Mouse (Mus musculus): ENCODE results near the gene Ufc1. TPM values are rescaled to one million over a fixed set of nuclear protein-coding genes. Genes with fewer than 3 reads are reported as not detected.
A peak's percentile ranks its signal among the peaks of the same experiment; 100 is the strongest.

The Ufc1 gene
- total RNA-seq, 1 experiment from 2014 or later, result 81.9 TPM

GRCm38 (mm10) chr1:171271622-171272021, 23.2 kb downstream of the Ufc1 start:
- ATAC-seq (replicated peaks; ENCODE audit: low read depth, poor library complexity, severe bottlenecking), result no peak

GRCm38 (mm10) chr1:171271196-171271595, 23.6 kb downstream of the Ufc1 start:
- no peak for ATAC-seq (replicated peaks; ENCODE audit: low read depth, poor library complexity, severe bottlenecking)

GRCm38 (mm10) chr1:171270573-171270900, 24.3 kb downstream of the Ufc1 start:
- peak; percentile 52 for ATAC-seq (replicated peaks; ENCODE audit: low read depth, poor library complexity, severe bottlenecking)

- peak; percentile 94 for ATAC-seq (replicated peaks; ENCODE audit: low read depth, poor library complexity, severe bottlenecking)
Observed at GRCm38 (mm10) chr1:171269848-171270572, 24.8 kb downstream of the Ufc1 start, which contains the start of gene B4galt3. Gene B4galt3 (plus strand): TSS chr1:171270328.

- ATAC-seq (replicated peaks; ENCODE audit: low read depth, poor library complexity, severe bottlenecking), result no peak
Observed at GRCm38 (mm10) chr1:171268341-171268740, 26.5 kb downstream of the Ufc1 start.

GRCm38 (mm10) chr1:171265971-171266744, 28.7 kb downstream of the Ufc1 start:
- no peak for ATAC-seq (replicated peaks; ENCODE audit: low read depth, poor library complexity, severe bottlenecking)

- no peak for ATAC-seq (replicated peaks; ENCODE audit: low read depth, poor library complexity, severe bottlenecking)
Observed at GRCm38 (mm10) chr1:171263666-171264461, 31.0 kb downstream of the Ufc1 start.

- no peak for ATAC-seq (replicated peaks; ENCODE audit: low read depth, poor library complexity, severe bottlenecking)
Observed at GRCm38 (mm10) chr1:171263185-171263611, 31.6 kb downstream of the Ufc1 start.

GRCm38 (mm10) chr1:171262594-171263130, 32.2 kb downstream of the Ufc1 start:
- peak; percentile 76 for ATAC-seq (replicated peaks; ENCODE audit: low read depth, poor library complexity, severe bottlenecking)

- ATAC-seq (replicated peaks; ENCODE audit: low read depth, poor library complexity, severe bottlenecking), result no peak
Observed at GRCm38 (mm10) chr1:171260316-171260715, 34.5 kb downstream of the Ufc1 start.

GRCm38 (mm10) chr1:171258921-171259320, 35.9 kb downstream of the Ufc1 start:
- ATAC-seq (replicated peaks; ENCODE audit: low read depth, poor library complexity, severe bottlenecking), result 0 out of 2 replicates have a peak, but pooled peaks have one; percentile 20

- ATAC-seq (replicated peaks; ENCODE audit: low read depth, poor library complexity, severe bottlenecking), result no peak
Observed at GRCm38 (mm10) chr1:171257781-171258180, 37.0 kb downstream of the Ufc1 start.

- peak; percentile 60; the same call in 1 of the 2 replicates for ATAC-seq (replicated peaks; ENCODE audit: low read depth, poor library complexity, severe bottlenecking)
Observed at GRCm38 (mm10) chr1:171256937-171257548, 37.8 kb downstream of the Ufc1 start.

GRCm38 (mm10) chr1:171256095-171256818, 38.6 kb downstream of the Ufc1 start:
- ATAC-seq (replicated peaks; ENCODE audit: low read depth, poor library complexity, severe bottlenecking), result no peak

GRCm38 (mm10) chr1:171252415-171252814, 42.4 kb downstream of the Ufc1 start:
- ATAC-seq (replicated peaks; ENCODE audit: low read depth, poor library complexity, severe bottlenecking), result no peak

- ATAC-seq (replicated peaks; ENCODE audit: low read depth, poor library complexity, severe bottlenecking), result no peak
Observed at GRCm38 (mm10) chr1:171251594-171252324, 43.1 kb downstream of the Ufc1 start.

- ATAC-seq (replicated peaks; ENCODE audit: low read depth, poor library complexity, severe bottlenecking), result no peak
Observed at GRCm38 (mm10) chr1:171250680-171251593, 43.9 kb downstream of the Ufc1 start, which contains the start of gene Ndufs2. Gene Ndufs2 (minus strand): TSS chr1:171251388.

Data from common myeloid progenitor, adult 5-6 weeks (primary cell).